Mouse (Mus musculus) midbrain, embryonic 16.5 days (tissue): Measurements from ENCODE around the gene Nkain1. TPM values are rescaled to one million over a fixed set of nuclear protein-coding genes. Genes with fewer than 3 reads are reported as not detected.
A peak's percentile ranks its signal among the peaks of the same experiment; 100 is the strongest.

ENCODE experiments used
- ATAC-seq: fragments of 200-750 bp; cut with Nextera tagmentation; 2 replicates; pipeline ENCODE4 v1.8.0; 2017; ENCODE audit warnings: moderate TSS enrichment
- H3K27ac ChIP-seq: fragments of 300-500 bp; sonication (generic); 2 replicates; pipeline ENCODE4 v1.5.1; 2014; ENCODE audit warnings: mild to moderate bottlenecking, low read length, mixed read lengths
- H3K27me3 ChIP-seq: fragments of 300-500 bp; sonication (generic); 2 replicates; pipeline ENCODE4 v1.6.1; 2014; ENCODE audit warnings: low read depth, low read length, mixed read lengths; ENCODE audit not compliant: control insufficient read depth, insufficient read depth
- H3K36me3 ChIP-seq: fragments of 300-500 bp; sonication (generic); 2 replicates; pipeline ENCODE4 v1.6.1; 2014; ENCODE audit warnings: mild to moderate bottlenecking, low read length, moderate library complexity, mixed read lengths; ENCODE audit not compliant: control insufficient read depth, insufficient read depth
- H3K4me1 ChIP-seq: fragments of 300-500 bp; sonication (generic); 2 replicates; pipeline ENCODE4 v1.6.1; 2014; ENCODE audit warnings: mild to moderate bottlenecking, low read length, mixed read lengths; ENCODE audit not compliant: control insufficient read depth, insufficient read depth
- H3K4me2 ChIP-seq: fragments of 300-500 bp; sonication (generic); 2 replicates; pipeline ENCODE4 v1.6.1; 2014; ENCODE audit warnings: mild to moderate bottlenecking, low read length, mixed read lengths
- H3K4me3 ChIP-seq: fragments of 300-500 bp; sonication (generic); 2 replicates; pipeline ENCODE4 v1.5.1; 2014; ENCODE audit warnings: low read depth, mild to moderate bottlenecking, low read length, moderate library complexity, mixed read lengths
- H3K9ac ChIP-seq: fragments of 300-500 bp; sonication (generic); 2 replicates; pipeline ENCODE4 v1.6.1; 2014; ENCODE audit warnings: low read depth, low read length, mixed read lengths
- H3K9me3 ChIP-seq: fragments of 300-500 bp; sonication (generic); replicated peaks from 2 replicates; pipeline ENCODE4 v1.6.1; 2014; ENCODE audit warnings: mild to moderate bottlenecking, low read length, mixed read lengths; ENCODE audit not compliant: control insufficient read depth, poor library complexity, severe bottlenecking
- WGBS: fragments of 180-500 bp; shearing (Covaris S2); extraction: QIAGEN DNeasy Blood & Tissue Kit; methylation state at CpG from one replicate; pipeline ENCODE4 v1.1.7; 2014; 5-methylcytosine and 5-hydroxymethylcytosine counted together
- polyA plus RNA-seq: library from polyadenylated mRNA; unstranded; fragments of >200 nt; fragmentation: Nextera tagmentation; extraction: Ambion mirVana; gene quantifications from 2 replicates; pipeline ENCODE4 v1.2.1, GENCODE M21; 2015

Gene Nkain1
- polyA plus RNA-seq, 1 experiment from 2014 or later, result 7.2 TPM

GRCm38 (mm10) chr4:130556224-130556623, 17.7 kb downstream of the Nkain1 start:
- Histone ChIP-seq H3K4me1 (peaks cover 33% of the 10 kb centered on the region), H3K27me3 (no peaks in the 10 kb centered on the region), H3K27ac (no peak overlapping the region), H3K9me3 (no peaks in the 10 kb centered on the region), H3K4me3 (no peak overlapping the region), H3K9ac (no peak overlapping the region), H3K4me2 (no peak overlapping the region), H3K36me3 (no peaks in the 10 kb centered on the region)
- 29% methylated on average over 5 of the region's 5 CpGs for whole genome bisulfite sequencing
- no peak for ATAC-seq

- H3K9ac ChIP-seq, result 0 out of 2 replicates have a peak overlapping the region, but pooled peaks have one; percentile 22
Observed at GRCm38 (mm10) chr4:130553121-130553448, 20.9 kb downstream of the Nkain1 start.

GRCm38 (mm10) chr4:130552312-130553120, 21.5 kb downstream of the Nkain1 start:
- Histone ChIP-seq H3K4me3 (no peak overlapping the region), H3K36me3 (no peaks in the 10 kb centered on the region), H3K4me2 (peak overlapping the region; percentile 25; the same call in 1 of the 2 replicates), H3K27me3 (no peaks in the 10 kb centered on the region), H3K9ac (peak overlapping the region; percentile 39), H3K27ac (peak overlapping the region; percentile 77), H3K4me1 (peaks cover 31% of the 10 kb centered on the region), H3K9me3 (no peaks in the 10 kb centered on the region)
- WGBS, result 12% methylated on average over 8 of the region's 8 CpGs
- peak; percentile 49 for ATAC-seq

More at GRCm38 (mm10) chr4:130553121-130553448, 20.9 kb downstream of the Nkain1 start:
- Histone ChIP-seq H3K36me3 (no peaks in the 10 kb centered on the region), H3K27ac (peak overlapping the region; percentile 77), H3K4me1 (peaks cover 26% of the 10 kb centered on the region), H3K4me2 (no peak overlapping the region), H3K27me3 (no peaks in the 10 kb centered on the region), H3K9me3 (no peaks in the 10 kb centered on the region), H3K4me3 (no peak overlapping the region)
- 9% methylated on average over 6 of the region's 6 CpGs for WGBS
- ATAC-seq, result no peak; the same call in 1 of the 2 replicates

- Histone ChIP-seq H3K27ac (0 out of 2 replicates have a peak overlapping the region, but pooled peaks have one; percentile 71), H3K9ac (no peak overlapping the region), H3K4me3 (no peak overlapping the region), H3K4me2 (no peak overlapping the region), H3K27me3 (no peaks in the 10 kb centered on the region), H3K4me1 (peaks cover 43% of the 10 kb centered on the region), H3K36me3 (no peaks in the 10 kb centered on the region), H3K9me3 (no peaks in the 10 kb centered on the region)
- no peak for ATAC-seq
- 74% methylated on average over 9 of the region's 9 CpGs for WGBS
Observed at GRCm38 (mm10) chr4:130550511-130550910, 23.5 kb downstream of the Nkain1 start.

GRCm38 (mm10) chr4:130549189-130549588, 24.8 kb downstream of the Nkain1 start:
- H3K4me1 ChIP-seq, result peaks cover 52% of the 10 kb centered on the region
- no peak overlapping the region for H3K4me2 ChIP-seq
- no peak for ATAC-seq
- WGBS, result 85% methylated on average over 8 of the region's 8 CpGs
- H3K4me3 ChIP-seq, result no peak overlapping the region
- H3K27me3 ChIP-seq, result no peaks in the 10 kb centered on the region
- no peak overlapping the region for H3K9ac ChIP-seq
- peak overlapping the region; percentile 71; the same call in 1 of the 2 replicates for H3K27ac ChIP-seq
- no peaks in the 10 kb centered on the region for H3K36me3 ChIP-seq
- H3K9me3 ChIP-seq, result no peaks in the 10 kb centered on the region

GRCm38 (mm10) chr4:130546798-130547562, 27.0 kb downstream of the Nkain1 start:
- H3K27ac ChIP-seq, result peak overlapping the region; percentile 71
- H3K9ac ChIP-seq, result peak overlapping the region; percentile 0; the same call in 1 of the 2 replicates
- 5% methylated on average over 13 of the region's 13 CpGs for WGBS
- H3K4me3 ChIP-seq, result no peak overlapping the region
- H3K9me3 ChIP-seq, result no peaks in the 10 kb centered on the region
- peak overlapping the region; percentile 1; the same call in 1 of the 2 replicates for H3K4me2 ChIP-seq
- no peaks in the 10 kb centered on the region for H3K36me3 ChIP-seq
- ATAC-seq, result peak; percentile 59; the same call in 1 of the 2 replicates
- H3K27me3 ChIP-seq, result no peaks in the 10 kb centered on the region
- H3K4me1 ChIP-seq, result peaks cover 48% of the 10 kb centered on the region

- H3K4me1 ChIP-seq, result peaks cover 41% of the 10 kb centered on the region
- no peaks in the 10 kb centered on the region for H3K9me3 ChIP-seq
- peak; percentile 49 for ATAC-seq
Observed at GRCm38 (mm10) chr4:130544392-130544791, 29.6 kb downstream of the Nkain1 start.

GRCm38 (mm10) chr4:130543121-130543520, 30.9 kb downstream of the Nkain1 start:
- Histone ChIP-seq H3K27ac (no peak overlapping the region), H3K4me1 (peaks cover 34% of the 10 kb centered on the region), H3K9ac (no peak overlapping the region), H3K4me3 (no peak overlapping the region), H3K36me3 (no peaks in the 10 kb centered on the region), H3K4me2 (no peak overlapping the region), H3K9me3 (no peaks in the 10 kb centered on the region), H3K27me3 (no peaks in the 10 kb centered on the region)
- ATAC-seq, result no peak
- 65% methylated on average over 4 of the region's 4 CpGs for WGBS

More at GRCm38 (mm10) chr4:130544392-130544791, 29.6 kb downstream of the Nkain1 start:
- Histone ChIP-seq H3K4me3 (no peak overlapping the region), H3K27ac (peak overlapping the region; percentile 77), H3K36me3 (no peaks in the 10 kb centered on the region), H3K9ac (peak overlapping the region; percentile 26; the same call in 1 of the 2 replicates), H3K27me3 (no peaks in the 10 kb centered on the region), H3K4me2 (peak overlapping the region; percentile 18; the same call in 1 of the 2 replicates)
- WGBS, result 5% methylated on average over 9 of the region's 9 CpGs
